Mouse (Mus musculus) cerebellum, adult 2 months (tissue): Measurements from ENCODE around the gene S100a6. TPM values are rescaled to one million over a fixed set of nuclear protein-coding genes. Genes with fewer than 3 reads are reported as not detected.

ENCODE experiments used
- DNase-seq, 2 experiments: peaks; one replicate each; pipeline ENCODE4 v3.0.0; 2021
- H3K27ac ChIP-seq: fragments of 200-500 bp; 2 replicates; pipeline ENCODE4 v1.5.1; 2012; ENCODE audit warnings: low read length, control low read depth, inconsistent platforms; ENCODE audit not compliant: insufficient read depth
- H3K27me3 ChIP-seq: fragments of 200-500 bp; 2 replicates; pipeline ENCODE4 v1.6.1; 2012; ENCODE audit warnings: inconsistent platforms, mild to moderate bottlenecking, low read length, moderate library complexity; ENCODE audit not compliant: control insufficient read depth, insufficient read depth
- H3K4me1 ChIP-seq: fragments of 200-500 bp; 2 replicates; pipeline ENCODE4 v1.6.1; 2011; ENCODE audit warnings: low read length; ENCODE audit not compliant: control insufficient read depth, insufficient read depth
- H3K4me3 ChIP-seq: fragments of 200-500 bp; replicated peaks from 2 replicates; pipeline ENCODE3; 2011; ENCODE audit warnings: mild to moderate bottlenecking, low read depth, low read length, control low read depth; ENCODE audit not compliant: insufficient read depth
- CTCF ChIP-seq: fragments of 200-500 bp; IDR thresholded peaks from 2 replicates; pipeline ENCODE4 v1.5.1; 2011; ENCODE audit warnings: low read depth, mild to moderate bottlenecking, control low read depth, low read length, moderate library complexity, borderline replicate concordance; ENCODE audit not compliant: insufficient read depth
- POLR2A ChIP-seq: fragments of 200-500 bp; IDR thresholded peaks from 2 replicates; pipeline ENCODE4 v1.6.1; 2011; ENCODE audit warnings: low read length, control low read depth, borderline replicate concordance; ENCODE audit not compliant: insufficient read depth
- WGBS: fragments of 180-500 bp; shearing (Covaris S2); methylation state at CpG from one replicate; pipeline ENCODE4 v1.1.7; 2018; 5-methylcytosine and 5-hydroxymethylcytosine counted together
- polyA plus RNA-seq: library from polyadenylated mRNA; depleted of rRNA; stranded (reverse); fragments of >200 nt; gene quantifications from 2 replicates; pipeline ENCODE4 v1.2.3, GENCODE M21; 2012

The S100a6 gene
- polyA plus RNA-seq, 1 experiment: 36.0 TPM

GRCm38 (mm10) chr3:90583893-90584292, 28.8 kb upstream of the S100a6 start:
- Histone ChIP-seq H3K27ac (no peak overlapping the region), H3K4me1 (no peaks in the 10 kb centered on the region; the same call in 1 of the 2 replicates), H3K4me3 (no peak overlapping the region), H3K27me3 (no peaks in the 10 kb centered on the region)
- 18% methylated on average over 3 of the region's 3 CpGs for WGBS
- peak in 1 of 2 experiments; percentile 8 for DNase-seq
- no peak for TF ChIP-seq POLR2A
- TF ChIP-seq CTCF: no peak

GRCm38 (mm10) chr3:90585595-90585994, 27.1 kb upstream of the S100a6 start:
- Histone ChIP-seq H3K27ac (no peak overlapping the region), H3K4me3 (no peak overlapping the region), H3K27me3 (no peaks in the 10 kb centered on the region), H3K4me1 (no peaks in the 10 kb centered on the region; the same call in 1 of the 2 replicates)
- peak; percentile 33 to 38 for DNase-seq
- WGBS: 31% methylated on average over 5 of the region's 5 CpGs
- TF ChIP-seq CTCF: peak; percentile 63
- TF ChIP-seq POLR2A: no peak

GRCm38 (mm10) chr3:90586016-90586643, 26.6 kb upstream of the S100a6 start:
- DNase-seq: no peak
- TF ChIP-seq CTCF (no peak), POLR2A (no peak)
- no peaks in the 10 kb centered on the region; the same call in 1 of the 2 replicates for H3K4me1 ChIP-seq
- no peaks in the 10 kb centered on the region for H3K27me3 ChIP-seq
- no peak overlapping the region for H3K27ac ChIP-seq
- no peak overlapping the region for H3K4me3 ChIP-seq
- 84% methylated on average over 15 of the region's 15 CpGs for WGBS

GRCm38 (mm10) chr3:90586906-90587305, 25.8 kb upstream of the S100a6 start:
- H3K27me3 ChIP-seq: no peaks in the 10 kb centered on the region
- H3K4me3 ChIP-seq: no peak overlapping the region
- TF ChIP-seq POLR2A: no peak
- TF ChIP-seq CTCF: no peak
- no peak overlapping the region for H3K27ac ChIP-seq
- H3K4me1 ChIP-seq: no peaks in the 10 kb centered on the region; the same call in 1 of the 2 replicates
- no peak for DNase-seq
- 69% methylated on average over 10 of the region's 10 CpGs for WGBS

- Histone ChIP-seq H3K4me1 (no peaks in the 10 kb centered on the region; the same call in 1 of the 2 replicates), H3K4me3 (no peak overlapping the region), H3K27me3 (no peaks in the 10 kb centered on the region), H3K27ac (no peak overlapping the region)
- 86% methylated on average over 14 of the region's 14 CpGs for WGBS
- TF ChIP-seq CTCF: no peak
- no peak for TF ChIP-seq POLR2A
- no peak for DNase-seq
Measured at GRCm38 (mm10) chr3:90587361-90588101, 25.2 kb upstream of the S100a6 start.

- Histone ChIP-seq H3K27ac (no peak overlapping the region), H3K27me3 (no peaks in the 10 kb centered on the region), H3K4me1 (no peaks in the 10 kb centered on the region; the same call in 1 of the 2 replicates), H3K4me3 (no peak overlapping the region)
- 86% methylated on average over 6 of the region's 6 CpGs for WGBS
- no peak for TF ChIP-seq CTCF
- TF ChIP-seq POLR2A: no peak
- DNase-seq: no peak
Measured at GRCm38 (mm10) chr3:90589390-90589789, 23.3 kb upstream of the S100a6 start.

- H3K27ac ChIP-seq: no peak within 1 kb of the TSS
- 93% methylated on average over 8 of the region's 8 CpGs for WGBS
Measured at GRCm38 (mm10) chr3:90589947-90590346, 22.7 kb upstream of the S100a6 start, which contains the start of gene S100a2. Gene S100a2 (plus strand): TSS chr3:90590247.

GRCm38 (mm10) chr3:90594466-90594865, 18.2 kb upstream of the S100a6 start:
- 0 out of 2 replicates have a peak, but pooled peaks cover 2% of the 10 kb centered on the region for H3K27me3 ChIP-seq
- no peak overlapping the region for H3K4me3 ChIP-seq
- no peak for TF ChIP-seq POLR2A
- no peaks in the 10 kb centered on the region; the same call in 1 of the 2 replicates for H3K4me1 ChIP-seq
- 91% methylated on average over 1 of the region's 1 CpGs for WGBS
- DNase-seq: no peak
- H3K27ac ChIP-seq: no peak overlapping the region

More at GRCm38 (mm10) chr3:90589947-90590346, 22.7 kb upstream of the S100a6 start, which contains the start of gene S100a2:
- TF ChIP-seq POLR2A (no peak), CTCF (no peak)
- DNase-seq: no peak
- no peak within 1 kb of the TSS for H3K4me3 ChIP-seq
- H3K4me1 ChIP-seq: no peaks in the 10 kb centered on the region; the same call in 1 of the 2 replicates
- H3K27me3 ChIP-seq: no peaks in the 10 kb centered on the region
